Mouse (Mus musculus) left cerebral cortex, adult 8-10 months (tissue): ENCODE measurements around the gene Mark3. TPM values are rescaled to one million over a fixed set of nuclear protein-coding genes. Genes with fewer than 3 reads are reported as not detected.
A peak's percentile ranks its signal among the peaks of the same experiment; 100 is the strongest.

Source experiments
- DNase-seq, 2 experiments: peaks; one replicate each; pipeline ENCODE4 v3.0.0; 2022; ENCODE audit warnings: low spot score in 2 of 2
- total RNA-seq, 4 experiments: library from RNA; stranded (reverse); gene quantifications; 2 replicates each; pipeline ENCODE4 v1.2.4; 2022

Mark3 gene
- total RNA-seq, 4 experiments from 2014 or later = 84.7 to 97.3 (median 85.8) TPM

DNA sequence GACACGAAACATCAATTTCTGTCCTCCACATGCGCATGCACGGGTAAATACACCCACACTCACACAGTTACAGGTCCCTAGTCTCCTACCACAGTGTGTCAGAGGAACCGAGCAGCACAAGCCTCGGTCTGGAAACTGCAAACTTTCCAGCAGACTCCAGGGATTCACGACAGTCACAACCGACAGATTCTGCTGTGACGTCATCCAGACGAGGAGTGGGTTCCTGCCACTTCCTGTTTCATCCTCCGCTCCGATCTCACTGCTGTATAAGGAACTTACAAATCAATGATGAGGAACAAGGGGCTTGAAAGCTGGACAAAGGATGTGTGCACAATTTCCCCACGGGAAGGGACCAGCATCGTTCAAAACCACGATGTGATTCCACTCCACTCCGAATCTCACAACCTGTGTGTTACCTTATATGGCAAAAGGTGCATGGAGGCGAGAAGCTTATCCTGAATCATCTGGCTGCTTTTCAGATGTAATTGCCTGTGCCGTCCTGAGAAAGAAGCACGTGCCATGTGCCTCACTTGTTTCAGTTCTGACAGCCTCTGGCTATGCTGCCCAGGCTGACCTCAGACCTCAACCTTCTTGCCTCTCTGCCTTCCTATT, 14.6 kb upstream of the Mark3 start:
- peak; percentile 35 to 69 for DNase-seq

DNA sequence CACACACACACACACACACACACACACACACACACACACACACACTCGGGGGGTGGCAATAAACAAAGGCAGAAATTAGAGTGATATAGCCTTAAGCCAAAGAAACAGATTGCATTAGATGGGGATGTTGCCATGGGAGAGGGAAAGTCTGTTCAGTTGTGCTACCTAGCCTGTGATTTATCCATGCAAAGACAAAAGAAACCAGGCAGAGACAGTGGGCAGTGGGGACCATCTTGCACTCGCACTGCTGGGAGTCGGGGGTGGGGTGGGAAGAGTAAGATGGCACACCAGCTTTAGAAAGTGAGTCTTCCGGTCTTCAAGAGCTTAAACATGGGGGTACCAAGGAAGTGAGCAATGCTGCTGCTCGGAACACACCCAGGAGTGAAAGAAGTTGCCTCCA, 14.0 kb upstream of the Mark3 start:
- no peak for DNase-seq

DNA sequence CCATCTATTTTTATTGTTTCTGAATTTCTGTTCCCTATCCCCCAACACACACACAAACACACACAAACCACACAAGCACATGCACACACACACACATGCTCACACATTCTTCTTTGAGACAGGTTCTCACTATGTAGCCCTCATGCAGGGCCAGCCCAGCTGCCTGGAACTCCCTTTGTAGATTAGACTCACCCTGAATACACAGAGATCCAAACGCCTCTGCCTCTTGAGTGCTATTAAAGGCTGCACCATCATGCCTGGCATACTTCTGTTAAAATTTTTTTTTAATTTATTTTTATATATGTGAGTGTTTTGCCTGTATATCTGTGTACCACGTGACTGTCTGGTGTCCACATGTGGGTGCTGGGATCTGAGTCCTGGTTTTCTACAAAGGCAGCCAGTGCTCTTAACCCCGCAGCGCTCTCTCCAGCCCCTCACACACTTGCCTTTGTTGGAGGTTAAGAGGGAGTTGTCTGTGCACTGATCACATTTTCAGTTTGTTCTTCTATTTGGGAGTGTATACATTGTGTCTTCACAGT, 12.0 kb upstream of the Mark3 start:
- DNase-seq = no peak

DNA sequence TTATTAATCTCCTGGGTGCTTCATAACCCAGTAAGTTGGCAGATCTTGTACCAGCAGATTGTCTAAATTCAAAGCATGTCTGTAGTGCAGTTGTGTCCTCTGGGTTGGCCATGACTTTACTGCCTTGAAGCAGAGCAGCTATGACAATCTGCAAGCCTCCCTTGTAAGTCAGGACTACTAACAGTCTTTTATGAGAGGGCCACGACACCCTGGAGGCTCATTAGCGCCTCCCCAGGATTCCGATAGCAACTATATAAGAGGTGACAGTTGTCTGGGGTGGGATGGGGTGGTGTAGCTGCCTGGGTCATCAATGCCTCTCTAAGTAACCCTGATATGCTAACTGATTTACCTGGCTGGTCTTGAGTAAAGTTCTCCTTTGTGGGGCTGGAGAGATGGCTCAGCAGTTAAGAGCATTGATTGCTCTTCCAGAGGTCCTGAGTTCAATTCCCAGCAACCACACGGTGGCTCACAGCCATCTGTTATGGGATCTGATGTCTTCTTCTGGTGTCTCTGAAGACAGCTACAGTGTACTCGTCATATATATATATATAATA, 11.2 kb upstream of the Mark3 start:
- no peak for DNase-seq

DNA sequence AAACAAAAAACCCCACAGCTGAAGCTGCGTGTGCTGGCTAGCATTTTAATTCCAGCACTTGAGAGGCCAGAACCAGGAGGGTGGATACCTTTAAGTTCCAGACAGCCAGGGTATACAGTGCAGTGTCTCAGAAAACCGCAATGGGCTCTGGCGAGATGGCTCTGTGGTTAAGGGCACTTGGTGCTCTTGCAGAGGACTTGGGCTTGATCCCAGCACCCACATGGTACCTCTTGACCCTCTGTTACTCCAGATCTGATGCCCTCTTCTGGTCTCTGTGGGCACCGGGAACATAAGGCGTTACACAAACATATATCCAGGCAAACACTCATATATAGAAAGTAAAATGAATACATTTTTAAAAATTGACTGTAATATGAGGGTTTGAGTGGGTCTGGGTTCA, 9.0 kb upstream of the Mark3 start:
- no peak for DNase-seq

DNA sequence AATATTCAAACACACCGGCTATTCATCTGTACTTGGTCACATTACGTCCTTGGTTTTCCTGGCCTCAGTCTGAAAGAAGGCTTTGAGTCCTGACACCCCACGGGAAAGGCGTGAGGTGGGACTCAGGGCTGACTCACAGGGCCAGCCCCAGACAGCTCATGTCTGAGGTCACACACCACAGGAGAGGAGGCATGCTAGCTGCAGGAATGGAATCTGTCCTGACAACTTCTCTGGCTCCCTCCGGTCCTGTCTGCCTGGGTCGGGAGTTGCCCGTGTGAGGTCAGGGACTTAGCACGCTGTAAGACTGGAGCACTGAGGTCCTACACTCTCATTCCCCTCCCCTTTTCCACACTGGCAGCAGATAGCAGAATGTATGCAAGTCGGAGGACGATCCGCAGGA, 5.5 kb upstream of the Mark3 start:
- DNase-seq = no peak

DNA sequence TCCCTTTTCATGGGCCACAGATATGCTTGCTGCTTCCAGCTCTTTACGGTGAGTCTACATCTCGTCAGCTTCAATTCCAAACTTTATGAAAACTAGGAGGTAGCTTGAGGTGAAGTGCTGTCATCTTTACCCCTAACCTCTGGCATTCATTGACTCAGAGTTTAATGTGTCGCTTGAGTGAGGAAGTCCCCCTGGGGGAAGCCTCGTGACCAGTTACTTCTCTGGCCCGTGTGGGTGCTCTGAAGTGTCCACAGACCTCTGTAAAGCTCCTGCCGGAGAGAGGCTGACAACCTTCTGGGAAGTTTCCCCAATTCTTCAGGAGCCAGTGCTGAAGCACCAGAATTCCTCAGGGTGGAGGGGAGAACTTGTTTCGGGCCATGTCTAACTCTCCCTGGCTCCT, 1.9 kb upstream of the Mark3 start:
- no peak for DNase-seq

DNA sequence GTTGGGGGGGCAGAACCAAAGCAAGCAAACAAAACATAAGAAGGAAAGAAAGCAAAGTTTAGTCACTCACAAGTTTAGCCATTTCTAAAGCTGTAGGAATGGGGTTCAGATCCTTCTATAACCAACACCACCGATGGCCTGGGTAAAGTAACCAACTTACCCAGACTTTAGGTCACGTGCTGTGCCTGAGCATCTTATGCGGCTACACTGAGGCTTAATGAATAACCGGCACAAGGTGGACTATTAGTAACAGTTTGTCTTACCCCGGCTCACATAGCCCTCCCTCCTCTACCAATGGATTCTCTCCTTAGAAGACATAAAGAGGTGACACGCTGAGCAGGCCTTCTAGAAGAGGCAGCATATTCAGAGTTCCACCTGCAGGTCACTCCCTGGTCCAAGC, 1.0 kb upstream of the Mark3 start:
- no peak for DNase-seq

DNA sequence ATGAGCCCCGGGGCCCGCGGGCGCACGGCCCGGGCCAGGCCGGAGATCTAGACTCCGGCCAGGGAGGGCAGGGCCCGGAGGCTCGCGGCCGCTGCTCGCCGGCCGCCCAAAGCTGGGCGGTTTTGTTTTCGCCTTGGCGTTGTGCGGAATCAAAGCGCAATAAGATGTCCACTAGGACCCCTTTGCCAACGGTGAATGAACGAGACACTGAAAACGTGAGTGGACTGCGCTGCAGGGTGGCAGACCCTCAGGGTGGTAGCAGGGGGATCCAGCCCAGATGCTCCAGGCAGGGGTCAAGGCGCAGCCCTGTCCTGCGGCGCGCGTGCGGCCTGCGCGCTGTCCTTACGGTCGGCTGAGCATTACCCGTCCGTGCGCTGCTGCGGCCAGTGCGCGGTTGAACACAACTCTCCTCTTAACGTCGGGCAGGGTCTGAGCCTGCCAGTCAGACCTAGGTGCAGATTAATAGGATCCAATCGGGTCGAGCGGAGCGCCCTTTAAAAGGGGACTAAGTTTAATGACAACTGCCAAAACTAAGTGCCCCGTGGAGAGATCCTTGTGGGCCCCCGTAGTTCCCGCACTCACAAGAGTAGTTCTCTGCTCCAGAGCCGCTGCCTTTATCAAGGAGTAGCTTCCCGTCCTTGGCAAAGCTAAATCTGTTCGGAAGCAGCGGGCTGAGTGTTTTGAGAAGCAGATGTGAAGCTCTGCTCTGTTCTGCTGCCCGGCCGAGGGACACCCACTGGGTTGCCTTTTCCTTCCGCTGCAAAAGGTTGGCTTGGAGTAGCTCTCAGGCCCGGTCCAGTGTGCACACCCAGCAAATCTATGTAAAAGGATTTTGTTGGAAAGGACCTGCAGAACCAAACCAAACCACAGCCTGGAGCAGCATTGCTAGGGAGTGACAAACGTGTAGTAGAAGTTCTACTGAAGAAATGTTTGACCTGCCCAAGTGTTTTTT, 840 bp downstream of the Mark3 start:
- peak in 1 of 2 experiments; percentile 20 for DNase-seq

DNA sequence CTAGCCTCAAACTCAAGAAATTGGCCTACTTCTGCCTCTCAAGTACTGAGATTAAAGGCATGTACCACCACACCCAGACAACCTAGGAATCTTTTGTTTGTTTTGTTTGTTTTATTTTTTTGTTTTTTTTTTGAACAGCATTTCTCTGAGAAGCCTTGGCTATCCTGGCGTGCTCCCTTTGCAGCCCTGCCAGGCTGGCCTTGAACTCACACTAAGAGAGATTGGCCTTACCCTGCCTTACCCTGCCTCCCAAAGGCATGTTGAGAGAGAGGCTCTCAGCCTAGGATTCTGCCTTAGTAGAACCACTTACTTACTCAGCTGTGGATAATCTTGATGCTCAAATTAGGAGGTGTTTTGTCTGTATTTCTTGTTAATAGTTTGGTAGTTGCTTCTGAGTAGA, 8.7 kb downstream of the Mark3 start:
- no peak for DNase-seq

DNA sequence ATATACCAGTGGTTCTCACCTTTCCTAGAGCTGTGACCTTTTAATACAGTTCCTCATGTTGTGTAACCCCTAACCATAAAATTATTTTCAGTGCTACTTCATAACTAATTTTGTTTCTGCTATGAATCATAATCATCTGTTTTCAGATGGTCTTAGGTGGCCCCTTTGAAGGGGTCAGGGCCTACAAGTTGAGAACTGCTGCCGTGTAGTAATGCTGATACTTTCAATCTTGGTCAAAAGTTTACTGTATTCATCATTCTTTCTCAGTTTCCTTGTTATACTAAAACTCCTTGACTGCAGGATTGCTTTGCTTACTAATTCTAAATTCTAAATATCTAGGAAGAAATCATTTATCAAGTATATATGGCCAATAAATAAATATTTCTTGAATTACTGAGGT, 10.1 kb downstream of the Mark3 start:
- DNase-seq = no peak

DNA sequence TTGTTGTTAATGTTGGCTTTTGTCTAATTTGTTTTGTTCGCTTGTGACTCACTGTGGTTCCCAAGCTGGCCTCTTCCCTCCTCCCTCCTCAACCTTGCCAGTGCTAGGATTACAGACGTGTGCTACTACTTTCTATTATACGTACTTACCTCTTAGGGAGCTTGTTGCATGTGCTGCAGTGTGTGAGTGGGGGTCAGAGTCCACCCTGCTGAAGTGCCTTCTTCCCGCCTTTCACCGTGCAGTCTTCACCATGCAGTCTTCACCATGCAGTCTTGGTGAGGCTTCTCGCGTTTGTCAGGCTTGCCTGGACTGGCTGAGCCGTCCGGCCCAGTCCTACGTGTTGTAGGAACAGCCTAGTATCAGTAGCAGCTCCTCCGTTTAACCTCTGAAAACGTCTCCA, 12.9 kb downstream of the Mark3 start:
- DNase-seq = no peak

DNA sequence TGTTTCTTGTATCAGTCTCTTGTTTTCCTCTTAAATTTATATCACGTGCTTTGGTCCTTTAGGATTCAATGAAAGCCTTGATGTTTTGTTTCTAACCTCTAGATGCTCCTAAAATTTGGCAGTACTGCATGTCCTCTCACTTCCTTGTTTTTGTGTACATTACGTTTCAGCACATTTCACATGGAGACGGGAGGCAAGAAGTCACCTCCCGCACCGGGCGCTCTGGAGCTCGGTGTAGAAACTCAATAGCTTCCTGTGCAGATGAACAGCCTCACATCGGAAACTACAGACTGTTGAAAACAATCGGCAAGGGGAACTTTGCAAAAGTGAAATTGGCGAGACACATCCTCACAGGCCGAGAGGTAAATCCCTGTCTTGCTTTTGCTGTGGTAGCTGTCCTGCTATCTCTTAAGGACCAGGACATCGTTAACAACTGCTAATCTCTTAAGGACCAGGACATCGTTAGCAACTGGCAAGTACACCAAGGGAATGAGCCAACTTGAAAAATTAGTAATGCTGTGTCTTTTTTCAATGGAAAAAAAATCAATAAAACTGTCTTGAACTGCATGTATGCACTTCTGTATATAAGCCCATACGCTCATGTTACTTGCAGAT, 18.2 kb downstream of the Mark3 start:
- DNase-seq = no peak

DNA sequence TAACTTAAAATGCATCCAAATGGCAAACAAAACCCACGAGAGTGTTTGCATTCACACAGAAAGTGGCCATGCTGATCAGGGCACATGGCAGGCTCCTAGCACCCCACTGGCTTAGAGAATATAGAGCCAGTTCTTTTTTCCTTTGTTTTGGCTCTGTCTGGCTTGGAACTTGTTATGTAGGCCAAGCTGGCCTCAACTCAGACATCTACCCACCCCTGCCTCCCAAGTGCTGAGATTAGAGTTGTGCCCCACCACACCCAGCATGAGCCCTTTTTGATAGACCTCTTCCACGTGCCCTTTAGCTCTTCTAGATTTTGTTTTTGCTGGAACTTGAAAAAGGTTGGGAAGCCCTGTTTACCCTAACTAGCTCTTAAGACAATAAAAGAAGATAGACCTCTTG, 19.5 kb downstream of the Mark3 start:
- DNase-seq = no peak

DNA sequence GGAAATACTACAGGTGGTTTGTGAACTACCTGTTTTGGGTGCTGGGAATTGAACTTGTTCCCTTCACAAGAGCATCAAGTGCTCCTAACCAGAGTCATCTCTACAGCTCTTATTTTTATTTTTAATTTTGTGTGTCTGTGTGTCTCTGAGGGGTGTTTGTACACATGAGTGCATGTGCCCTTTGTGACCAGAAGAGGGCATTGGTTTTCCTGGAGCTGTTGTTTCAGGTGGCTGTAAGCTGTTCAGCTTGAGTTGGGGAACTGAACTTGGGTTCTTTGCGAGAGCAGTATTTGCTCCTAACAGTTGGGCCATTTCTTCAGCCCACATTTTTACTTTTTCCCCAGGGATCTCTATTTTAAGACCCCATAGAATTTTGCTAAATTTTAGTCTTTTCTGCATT, 23.0 kb downstream of the Mark3 start:
- no peak for DNase-seq

DNA sequence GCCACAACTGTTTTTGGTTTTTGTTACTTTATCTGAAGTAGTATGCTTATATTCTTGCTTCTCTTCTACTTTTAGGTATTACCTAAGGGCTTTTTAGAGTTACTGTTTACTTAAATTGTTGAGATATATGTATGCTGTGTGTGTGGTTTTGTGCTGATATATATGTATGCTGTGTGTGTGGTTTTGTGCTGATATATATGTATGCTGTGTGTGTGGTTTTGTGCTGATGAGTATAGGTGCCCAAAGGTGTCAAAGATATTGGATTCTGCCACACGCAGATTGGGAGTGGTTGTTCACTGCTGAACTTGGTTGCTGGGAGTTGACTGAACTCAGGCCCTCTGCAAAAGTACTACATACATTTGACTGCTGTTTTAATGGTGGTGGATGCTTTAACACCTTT, 24.6 kb downstream of the Mark3 start:
- no peak for DNase-seq

DNA sequence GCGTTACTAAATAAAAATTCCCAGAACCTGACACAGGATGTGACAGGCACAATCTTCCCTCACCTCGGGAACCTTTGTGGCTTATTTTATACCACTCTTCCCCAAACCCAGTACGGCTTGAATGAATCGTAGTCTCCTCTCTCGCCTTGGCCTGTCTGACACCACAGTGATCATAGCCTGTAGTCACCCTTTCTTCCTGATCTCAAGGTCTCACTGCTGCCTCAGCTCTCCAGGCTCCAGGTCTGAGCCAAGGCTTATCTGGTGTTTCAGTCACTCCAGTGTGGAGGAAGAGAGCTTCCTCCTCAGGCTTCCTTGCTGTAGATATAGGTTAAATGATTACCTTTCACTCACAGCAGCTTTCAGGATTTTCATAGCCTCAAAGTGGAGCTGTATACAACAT, 25.3 kb downstream of the Mark3 start:
- no peak for DNase-seq

DNA sequence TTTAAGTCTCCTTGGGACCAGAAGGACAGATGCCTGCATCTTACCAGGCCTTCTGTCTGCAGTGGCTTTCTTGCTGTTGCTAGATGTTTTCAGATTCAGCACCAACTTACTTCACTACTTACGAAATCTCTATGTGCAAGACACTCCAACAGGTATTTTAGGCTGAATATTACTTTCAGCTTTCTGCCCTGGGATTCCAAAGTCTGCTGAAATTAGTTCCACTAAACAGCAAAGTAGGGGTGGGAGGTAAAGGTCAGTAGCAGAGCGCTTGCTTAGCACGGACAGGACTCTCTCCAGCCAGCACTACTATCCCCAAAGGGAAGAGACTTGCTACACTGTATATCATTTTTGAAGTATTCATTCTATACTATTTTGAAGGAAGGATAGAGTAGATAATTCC, 29.5 kb downstream of the Mark3 start:
- DNase-seq = no peak

DNA sequence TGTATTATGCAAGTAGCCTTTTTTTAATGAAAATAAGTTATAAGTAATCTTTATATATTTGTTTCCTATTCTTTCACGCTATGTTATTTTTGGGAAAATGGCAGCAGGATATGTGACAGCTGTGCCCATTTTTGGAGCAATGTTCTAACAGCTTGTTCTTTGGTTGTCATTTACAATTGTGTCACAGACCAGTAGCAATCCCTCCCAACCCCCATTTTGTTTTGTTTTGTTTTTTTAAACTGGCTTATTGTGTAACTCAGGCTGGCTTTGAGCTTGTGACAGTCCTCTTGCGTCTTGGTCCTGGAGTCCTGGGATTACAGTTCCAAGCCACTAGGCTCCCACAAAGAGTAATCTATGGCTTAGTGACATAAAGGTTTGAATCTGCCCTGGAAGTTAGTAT, 31.3 kb downstream of the Mark3 start:
- DNase-seq = no peak

DNA sequence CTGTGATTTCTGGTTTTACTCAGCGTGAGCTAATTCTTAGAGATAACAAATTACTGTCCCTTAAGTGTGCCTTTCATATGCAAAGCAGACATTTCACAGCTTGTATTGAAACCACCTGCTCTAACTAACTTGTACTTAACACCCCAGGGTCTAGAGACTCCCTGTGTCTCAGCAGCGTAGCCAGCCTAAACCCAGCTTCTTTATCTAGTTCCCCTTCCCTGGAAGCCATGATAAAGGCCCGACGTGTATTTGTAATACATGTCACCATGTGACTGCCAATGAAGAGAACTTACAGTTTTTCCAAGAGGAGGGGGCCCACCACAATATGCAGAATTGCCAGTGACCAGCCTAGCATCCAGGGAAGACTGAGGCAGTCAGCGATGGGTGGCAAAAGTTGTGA, 33.7 kb downstream of the Mark3 start:
- no peak for DNase-seq

DNA sequence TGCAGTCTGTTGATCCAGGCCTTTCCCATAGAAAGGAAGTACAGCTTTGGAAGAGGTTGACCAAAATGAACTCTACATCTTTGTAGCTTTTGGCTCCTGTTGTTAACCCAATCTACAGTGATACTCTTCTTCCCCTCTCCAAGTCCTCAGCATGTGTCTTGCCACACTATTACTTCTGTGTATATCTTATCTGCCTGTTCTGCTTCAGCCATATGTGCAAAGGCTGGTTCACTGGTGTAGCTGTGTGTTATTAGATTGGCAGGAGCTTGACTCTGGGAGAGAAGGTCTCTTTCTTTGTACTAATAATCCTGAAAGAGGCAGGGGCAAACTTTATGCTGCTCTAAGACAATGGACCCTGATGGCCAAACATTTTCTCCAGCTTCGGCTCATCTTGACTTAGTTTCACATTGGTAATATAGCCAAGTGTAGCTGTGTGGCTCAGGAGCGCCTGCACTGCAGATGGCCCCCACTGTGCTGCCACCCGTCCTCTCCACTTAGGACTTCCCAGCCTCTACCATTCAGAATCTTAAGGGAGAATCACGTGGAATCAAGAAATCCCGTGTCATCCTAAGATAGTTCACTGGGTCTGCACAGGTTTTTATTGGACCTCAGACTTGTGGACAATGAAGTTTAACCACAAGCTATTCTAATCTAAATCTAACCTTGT, 40.3 kb downstream of the Mark3 start:
- no peak for DNase-seq
